Mouse (Mus musculus) cerebellum, adult 9-11 months (tissue): ENCODE results near the gene Usp48.

Experiments
- DNase-seq: peaks from one replicate; pipeline ENCODE4 v3.0.0; 2022

Gene Usp48

DNA sequence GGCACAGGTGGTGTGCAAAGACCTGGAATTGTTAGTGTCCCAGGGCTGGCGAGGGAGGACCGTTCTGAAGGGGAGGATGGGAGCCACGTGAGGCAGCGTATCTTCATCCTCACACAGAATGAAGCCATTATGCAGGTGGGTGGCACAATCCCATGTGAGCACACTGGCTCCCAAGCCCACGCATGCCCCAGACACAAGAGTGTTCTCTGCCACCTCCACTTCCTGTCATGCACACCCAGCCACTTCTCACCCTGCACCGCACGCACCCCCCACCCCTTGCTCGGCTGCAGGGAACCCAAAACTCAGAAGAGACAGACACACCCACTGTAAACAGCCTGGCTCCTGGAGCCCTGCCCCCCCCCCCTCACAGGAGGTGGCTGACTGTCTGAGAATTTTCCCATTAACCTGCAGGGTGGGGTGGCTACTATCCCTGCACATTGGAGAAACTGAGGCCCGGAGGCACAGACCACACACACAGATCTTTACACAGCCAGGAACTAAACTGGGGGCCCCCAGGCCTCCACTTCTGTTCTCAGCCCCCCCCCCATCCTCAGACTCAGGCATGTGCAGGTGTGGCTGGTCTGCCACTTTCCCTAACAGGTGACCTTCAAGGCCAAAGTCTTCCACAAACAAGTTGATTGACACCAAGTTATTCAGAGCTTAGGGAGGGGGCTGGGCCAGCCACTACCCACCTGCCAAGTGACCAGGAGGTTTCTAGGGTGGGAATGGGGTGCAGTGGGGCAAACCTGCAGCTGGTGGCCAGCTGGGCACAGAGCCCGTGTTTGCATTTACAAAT, 98.8 kb downstream of the Usp48 start:
- DNase-seq, result no peak

GRCm38 (mm10) chr4:137695300-137695699, 101.7 kb downstream of the Usp48 start:
- DNase-seq, result no peak

- no peak for DNase-seq
Observed at GRCm38 (mm10) chr4:137695900-137696299, 102.3 kb downstream of the Usp48 start.

GRCm38 (mm10) chr4:137697156-137697885, 103.8 kb downstream of the Usp48 start:
- DNase-seq, result peak; percentile 74

DNA sequence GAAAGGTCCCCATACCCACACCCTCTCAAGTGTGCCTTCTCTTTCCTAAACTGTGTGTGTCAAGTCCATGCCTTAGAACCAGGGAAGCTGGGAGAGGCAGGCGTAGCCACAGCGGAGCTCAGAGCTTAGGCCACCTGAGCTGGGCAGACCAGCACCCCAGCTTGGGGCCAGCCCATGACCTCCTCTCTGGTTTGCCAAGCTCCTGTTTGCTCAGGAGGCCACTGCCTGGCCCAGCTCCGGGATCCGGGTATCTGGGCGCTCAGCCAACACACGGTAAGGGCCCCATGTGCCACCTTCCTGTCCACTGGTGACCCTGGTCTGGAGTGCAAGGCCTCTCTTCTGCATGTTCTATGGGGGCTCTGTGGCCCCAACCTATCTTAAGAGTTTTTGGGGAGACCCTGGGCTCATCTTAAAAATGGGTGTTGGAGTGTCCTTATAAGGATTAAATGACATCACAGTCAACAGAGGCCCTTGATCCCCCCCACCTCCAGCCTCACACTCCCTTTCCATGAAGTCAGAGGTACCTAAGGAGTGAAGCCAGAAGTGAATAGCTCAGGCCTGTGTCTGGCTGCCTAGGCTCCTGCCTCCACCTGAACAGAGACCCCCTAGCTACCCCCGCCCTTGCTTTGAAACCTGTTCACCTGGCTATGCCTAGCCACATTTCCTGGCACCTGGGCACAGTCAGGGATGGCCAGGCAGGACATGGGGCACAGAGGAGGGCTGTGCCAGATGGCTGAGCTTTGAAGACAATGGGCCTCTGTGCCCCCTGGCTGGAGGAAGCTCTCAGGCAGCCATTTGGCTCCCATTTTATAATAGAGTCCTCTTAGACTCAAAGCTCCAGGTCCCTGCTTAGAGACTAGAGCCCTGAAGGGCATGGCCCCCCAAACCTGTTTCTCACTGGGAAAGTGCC, 104.8 kb downstream of the Usp48 start:
- peak; percentile 90 for DNase-seq

- peak; percentile 73 for DNase-seq
Observed at GRCm38 (mm10) chr4:137699264-137700211, 106.0 kb downstream of the Usp48 start.

DNA sequence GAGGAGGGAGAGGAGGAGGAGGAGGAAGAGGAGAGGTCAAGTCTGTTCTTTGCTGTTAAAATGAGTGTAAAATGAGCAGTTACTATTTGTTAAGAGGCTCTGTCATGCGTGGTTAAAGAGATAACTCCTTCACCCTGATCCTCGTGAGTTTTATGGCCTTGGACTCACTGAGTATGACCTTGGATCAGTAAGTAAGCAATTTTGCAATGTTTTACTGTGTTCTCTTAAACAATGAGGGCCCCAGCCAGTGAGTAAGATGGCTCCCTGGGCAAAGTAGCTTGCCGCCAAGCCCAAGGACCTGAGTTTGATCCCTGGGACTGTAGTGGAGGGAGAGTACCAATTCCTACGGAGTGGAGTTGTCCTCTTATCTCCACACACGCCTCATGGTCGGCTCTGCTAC, 107.4 kb downstream of the Usp48 start:
- DNase-seq, result no peak

- no peak for DNase-seq
Observed at GRCm38 (mm10) chr4:137703077-137703476, 109.5 kb downstream of the Usp48 start.

GRCm38 (mm10) chr4:137704561-137704960, 111.0 kb downstream of the Usp48 start:
- no peak for DNase-seq

GRCm38 (mm10) chr4:137705379-137705778, 111.8 kb downstream of the Usp48 start:
- DNase-seq, result no peak

DNA sequence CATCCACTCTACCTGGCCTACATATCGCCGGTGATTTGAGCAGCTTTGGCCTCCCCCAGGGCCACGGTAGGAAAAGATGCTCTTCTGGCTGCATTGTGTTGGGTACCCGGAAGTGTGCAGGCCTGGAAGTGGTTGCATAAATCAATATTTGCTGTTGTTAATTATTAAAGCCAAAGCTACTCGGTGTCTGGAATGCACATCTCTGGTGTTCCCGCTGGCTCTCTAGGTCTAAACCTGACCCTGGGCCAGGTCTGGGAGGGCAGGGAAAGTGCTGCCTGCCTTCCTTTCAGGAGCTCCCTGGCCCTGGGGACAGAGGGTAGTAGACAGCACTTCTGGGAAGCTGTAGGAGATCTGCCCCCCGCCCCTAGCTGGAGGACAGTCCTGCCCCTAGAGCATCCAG, 113.0 kb downstream of the Usp48 start:
- DNase-seq, result no peak

GRCm38 (mm10) chr4:137707216-137707990, 113.8 kb downstream of the Usp48 start:
- peak; percentile 71 for DNase-seq
